Mouse (Mus musculus): ENCODE measurements around the gene Epha1.

Gene Epha1

DNA sequence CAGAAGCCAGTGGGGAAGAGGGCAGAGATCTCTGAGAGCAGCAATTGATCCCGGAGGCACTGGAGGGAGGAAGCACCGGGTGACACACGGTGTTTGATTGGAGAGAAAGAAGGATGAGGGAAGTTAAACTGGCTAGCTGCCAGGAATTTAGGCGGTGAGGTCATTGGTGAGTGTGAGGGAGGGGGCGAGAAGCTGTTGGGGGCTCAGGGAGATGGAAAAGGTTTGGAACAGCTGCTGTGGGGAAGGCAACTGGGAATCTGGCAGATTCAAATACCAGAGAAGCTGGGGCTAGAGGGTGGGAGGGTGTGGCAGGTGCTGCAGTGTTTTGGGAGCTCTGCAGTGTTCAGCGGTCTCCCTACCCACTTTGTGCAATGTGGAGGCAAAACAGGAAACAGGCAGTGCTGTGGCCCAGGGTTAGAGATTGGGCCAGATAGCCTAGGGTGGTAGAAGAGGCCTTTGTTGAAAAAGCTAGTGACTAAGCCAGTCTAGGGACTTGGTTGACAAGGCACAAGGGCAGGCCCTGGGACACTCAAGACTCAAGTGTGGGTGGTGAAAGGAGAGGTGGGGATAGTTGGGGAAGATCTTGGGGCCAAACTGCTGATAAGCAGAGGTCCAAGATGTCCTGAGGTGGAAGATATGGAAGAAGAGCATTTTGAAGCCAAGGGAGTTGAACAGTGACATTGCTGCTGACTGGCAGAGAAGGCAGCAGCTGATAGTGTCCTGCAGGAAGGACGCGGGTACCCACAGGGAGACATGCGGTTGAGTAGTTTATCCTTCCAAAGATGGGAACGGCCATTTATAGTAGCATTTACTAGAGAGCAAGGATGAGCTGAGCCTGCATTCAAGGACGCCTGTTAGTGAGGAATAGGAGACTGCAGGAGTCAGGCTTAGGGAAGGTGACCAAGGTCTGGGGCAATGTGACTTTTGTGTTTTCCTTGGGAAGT, 18.7 kb downstream of the Epha1 start:
- DNase-seq (ENCODE audit: low spot score in 2 of 2) = peak; percentile 41 to 60

- no peak for DNase-seq (ENCODE audit: low spot score in 2 of 2)
These were observed 19.9 kb downstream of the Epha1 start for GRCm38 (mm10) chr6:42353180-42353579.

GRCm38 (mm10) chr6:42352486-42352846, 20.6 kb downstream of the Epha1 start:
- no peak for DNase-seq (ENCODE audit: low spot score in 2 of 2)

DNA sequence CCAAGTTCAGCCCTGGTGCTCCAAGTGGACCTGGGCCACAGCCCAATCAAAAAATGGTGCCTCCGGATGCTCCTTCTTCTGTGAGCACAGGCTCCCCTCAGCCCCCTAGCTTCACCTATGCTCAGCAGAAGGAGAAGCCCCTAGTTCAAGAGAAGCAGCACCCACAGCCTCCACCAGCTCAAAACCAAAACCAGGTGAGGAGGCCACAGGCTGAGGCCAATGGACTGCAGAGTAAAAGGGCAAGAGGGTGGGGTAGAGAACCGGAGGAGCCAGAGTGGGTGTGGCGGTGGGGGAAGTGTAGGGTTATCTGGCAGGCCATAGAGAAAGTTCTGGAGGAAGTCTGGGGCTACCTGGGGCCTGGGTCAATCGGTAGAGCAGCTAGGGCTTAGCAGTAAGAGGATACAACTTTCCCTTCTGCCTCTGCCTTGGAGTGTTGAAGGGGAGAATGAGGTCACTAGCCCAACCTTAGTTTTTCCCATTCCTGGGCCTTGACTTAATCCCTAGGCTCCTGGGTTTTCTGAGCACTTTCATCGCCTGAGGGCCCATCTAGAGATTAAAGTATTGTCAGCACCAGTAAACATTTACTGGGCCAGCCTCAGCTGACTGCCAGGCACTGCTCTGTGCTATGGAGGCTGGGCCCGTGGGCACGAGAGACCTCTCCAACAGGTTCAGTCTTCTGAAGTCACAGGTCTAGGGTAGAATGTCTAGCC, 21.1 kb downstream of the Epha1 start:
- peak in 1 of 2 experiments; percentile 26 for DNase-seq (ENCODE audit: low spot score in 2 of 2)

GRCm38 (mm10) chr6:42350968-42351775, 21.9 kb downstream of the Epha1 start:
- no peak for DNase-seq (ENCODE audit: low spot score in 2 of 2)

DNA sequence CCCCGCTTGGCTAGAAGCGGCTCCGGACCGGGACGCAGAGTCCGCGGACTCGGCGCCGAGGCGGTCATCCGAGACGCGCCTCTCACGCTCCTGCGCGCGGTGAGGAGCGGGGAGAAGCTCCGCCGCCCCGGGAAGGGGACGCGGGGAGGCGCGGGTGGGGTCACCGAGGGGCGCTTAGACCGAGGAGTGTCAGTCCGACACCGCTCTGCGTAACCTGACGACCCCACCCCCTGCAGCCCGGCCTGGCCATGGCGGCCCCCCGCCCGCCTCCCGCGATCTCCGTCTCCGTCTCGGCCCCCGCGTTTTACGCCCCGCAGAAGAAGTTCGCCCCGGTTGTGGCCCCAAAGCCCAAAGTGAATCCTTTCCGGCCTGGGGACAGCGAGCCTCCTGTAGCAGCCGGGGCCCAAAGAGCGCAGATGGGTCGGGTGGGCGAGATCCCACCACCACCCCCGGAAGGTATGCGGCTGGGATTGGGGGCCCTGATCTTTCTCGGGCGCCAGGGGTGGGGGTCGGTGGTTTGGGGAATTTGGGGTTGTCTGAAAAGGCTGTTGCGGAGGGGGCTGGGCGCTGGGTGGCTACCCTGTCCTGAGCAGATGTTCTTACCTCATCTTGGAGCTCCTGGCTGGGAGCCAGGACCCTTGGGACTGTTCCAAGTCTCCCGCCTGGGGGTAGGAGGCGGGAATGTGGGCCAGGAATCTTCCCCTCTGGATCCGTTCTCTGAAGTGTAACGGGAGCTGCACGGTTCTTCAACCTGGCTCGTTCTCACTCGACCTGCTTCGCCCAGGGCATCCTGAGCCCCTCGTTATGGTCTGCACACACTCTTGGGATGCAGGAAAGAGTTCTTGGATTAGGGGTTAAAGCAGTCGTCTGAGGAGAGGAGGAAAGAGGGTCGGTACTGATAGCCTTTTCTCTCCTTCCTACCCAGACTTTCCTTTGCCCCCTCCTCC, 22.8 kb downstream of the Epha1 start:
- DNase-seq (ENCODE audit: low spot score in 2 of 2) = peak in 1 of 2 experiments; percentile 22

- DNase-seq (ENCODE audit: low spot score in 2 of 2) = peak; percentile 90 to 96
These were observed 23.5 kb downstream of the Epha1 start, which contains the start of gene Zyx for GRCm38 (mm10) chr6:42349426-42350020. TSS of gene Zyx (plus strand) at chr6:42349630.

GRCm38 (mm10) chr6:42349006-42349425, 24.1 kb downstream of the Epha1 start:
- DNase-seq (ENCODE audit: low spot score in 2 of 2) = peak; percentile 67 to 71

- no peak for DNase-seq (ENCODE audit: low spot score in 2 of 2)
These were observed 24.6 kb downstream of the Epha1 start for GRCm38 (mm10) chr6:42348281-42349005.

GRCm38 (mm10) chr6:42344255-42344654, 28.8 kb downstream of the Epha1 start:
- no peak for DNase-seq (ENCODE audit: low spot score in 2 of 2)

- peak; percentile 59 to 78 for DNase-seq (ENCODE audit: low spot score in 2 of 2)
These were observed 29.5 kb downstream of the Epha1 start for GRCm38 (mm10) chr6:42343361-42344120.

- DNase-seq (ENCODE audit: low spot score in 2 of 2) = no peak
These were observed 30.9 kb downstream of the Epha1 start for GRCm38 (mm10) chr6:42342171-42342570.

DNA sequence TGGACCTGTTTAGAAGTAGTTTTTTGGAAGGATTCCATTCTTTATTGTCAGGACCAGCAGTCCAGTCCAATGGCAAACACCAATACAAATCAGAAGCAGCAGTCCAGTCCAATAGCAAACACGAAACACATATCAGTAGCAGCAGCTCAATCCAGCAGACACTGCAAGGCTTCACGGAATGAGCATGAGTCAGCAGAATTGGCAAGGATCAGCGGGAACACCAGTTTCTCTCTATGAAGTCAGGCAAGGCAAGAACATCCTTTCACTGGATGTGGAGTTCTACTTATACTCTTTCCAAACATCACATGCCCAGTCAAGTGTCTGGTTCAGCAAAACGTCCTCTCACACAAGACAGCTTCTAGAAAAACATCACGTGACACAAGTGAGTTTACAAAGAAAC, 33.1 kb downstream of the Epha1 start:
- DNase-seq (ENCODE audit: low spot score in 2 of 2) = no peak

DNA sequence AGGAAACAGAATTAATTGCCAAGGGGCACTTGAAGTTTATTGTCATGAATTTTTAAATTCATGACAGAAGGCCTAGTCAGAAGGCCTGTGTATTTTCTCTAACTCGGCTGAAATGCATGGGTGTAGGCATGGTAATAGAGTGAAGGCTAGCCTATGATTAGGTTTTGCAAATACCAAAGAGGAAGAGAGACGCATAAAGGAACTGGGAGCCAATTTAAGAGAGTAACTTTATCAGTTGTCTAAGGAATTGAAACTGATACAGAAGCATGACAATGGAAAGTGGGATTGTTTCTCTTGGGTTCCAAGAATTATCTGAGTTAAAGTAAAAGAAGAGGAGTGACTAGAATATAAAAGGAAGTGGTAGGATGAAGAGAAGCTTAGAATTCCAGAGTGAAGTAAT, 33.9 kb downstream of the Epha1 start:
- no peak for DNase-seq (ENCODE audit: low spot score in 2 of 2)

- no peak for DNase-seq (ENCODE audit: low spot score in 2 of 2)
These were observed 42.1 kb downstream of the Epha1 start for GRCm38 (mm10) chr6:42330946-42331345.

DNA sequence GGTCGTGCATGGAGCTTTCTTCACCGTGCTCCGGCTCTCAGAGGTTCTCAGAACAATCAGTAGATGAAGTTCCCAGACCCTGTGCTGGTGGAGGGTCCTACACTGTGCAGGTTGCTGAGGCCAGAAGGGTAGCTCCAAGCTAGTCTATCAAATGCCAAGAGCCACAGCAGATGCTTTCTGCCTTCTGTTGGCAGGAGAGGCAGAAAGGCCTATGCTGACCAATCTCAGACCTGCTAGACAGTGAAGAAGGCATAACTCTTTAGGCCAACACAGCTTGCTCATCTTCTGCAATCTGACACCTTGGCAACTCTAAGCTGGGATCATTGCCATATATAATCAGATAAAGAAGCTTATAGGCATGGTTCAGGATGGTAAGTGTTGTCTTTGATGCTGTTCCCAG, 42.9 kb downstream of the Epha1 start:
- no peak for DNase-seq (ENCODE audit: low spot score in 2 of 2)

GRCm38 (mm10) chr6:42328757-42329156, 44.3 kb downstream of the Epha1 start:
- DNase-seq (ENCODE audit: low spot score in 2 of 2) = no peak

GRCm38 (mm10) chr6:42326509-42326908, 46.6 kb downstream of the Epha1 start:
- no peak for DNase-seq (ENCODE audit: low spot score in 2 of 2)

GRCm38 (mm10) chr6:42325268-42325609, 47.8 kb downstream of the Epha1 start:
- DNase-seq (ENCODE audit: low spot score in 2 of 2) = peak; percentile 68 to 76

Data from natural killer cell, adult 2 months (primary cell).